Mouse (Mus musculus): Measurements from ENCODE around the gene Bpifb2.

GRCm38 (mm10) chr2:153944567-153944966, 69.7 kb downstream of the Bpifb2 start:
- TF ChIP-seq CTCF (IDR thresholded peaks at IDR 0.05; ENCODE audit: low read depth, low read length): no peak
- TF ChIP-seq TAL1 (conservative IDR thresholded peaks at IDR 0.05; ENCODE audit: low read depth, low read length): no peak
- TF ChIP-seq POLR2AphosphoS5 (IDR thresholded peaks at IDR 0.05; ENCODE audit: insufficient replicate concordance, low read depth, low read length): no peak
